Mouse (Mus musculus): ENCODE data around the gene Brf1.

The Brf1 gene

DNA sequence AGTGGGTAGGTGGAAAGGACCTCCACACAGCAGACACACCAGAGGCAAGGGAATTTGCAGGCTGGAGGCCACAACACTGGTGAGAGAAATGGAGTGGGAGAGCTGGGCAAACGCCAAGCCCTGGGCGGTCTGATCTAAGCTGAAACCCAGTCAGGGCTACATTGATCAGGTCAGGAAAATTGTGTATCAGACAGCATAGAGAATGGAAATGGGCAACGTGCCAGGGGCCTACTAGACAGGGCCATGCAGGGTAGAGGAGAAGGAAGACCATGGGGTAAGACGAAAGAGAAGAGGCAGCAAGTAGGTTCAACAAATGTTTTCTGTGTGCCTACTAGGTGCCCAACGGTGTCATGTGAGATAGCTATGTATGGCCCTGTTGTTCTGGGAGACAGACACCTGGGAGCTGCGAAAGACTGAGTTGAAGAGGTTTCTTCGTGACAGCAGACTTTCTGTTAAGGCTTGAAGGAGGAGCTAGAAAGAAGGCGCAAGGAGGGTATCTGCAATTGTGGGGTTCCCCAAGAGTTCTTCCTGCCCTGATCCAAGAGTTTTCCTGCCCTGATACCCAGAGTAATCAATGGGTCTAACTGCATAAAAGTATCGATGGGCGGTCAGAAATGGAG is 59.2 kb downstream of the Brf1 start:
- ChIA-PET POLR2A (interaction anchor here in 3 of 4 experiments (0.6 to 1.7 kb wide), 25 partner anchors 8 to 248 kb away, joined by 3 to 14 read pairs (median 4); partner anchors contain the start of genes Brf1 (in 2 of the 3), Jag2 (in 2 of the 3), Btbd6 (in 1 of the 3) and Clba1 (in 1 of the 3)), CTCF (interaction anchor here (0.6 to 2.7 kb wide), 20 partner anchors 8 to 390 kb away, joined by 3 to 17 read pairs (median 4); partner anchors contain the start of genes Btbd6 (in 1 of the 4), Crip1 (in 1 of the 4), Crip2 (in 1 of the 4) and Jag2 (in 1 of the 4))

DNA sequence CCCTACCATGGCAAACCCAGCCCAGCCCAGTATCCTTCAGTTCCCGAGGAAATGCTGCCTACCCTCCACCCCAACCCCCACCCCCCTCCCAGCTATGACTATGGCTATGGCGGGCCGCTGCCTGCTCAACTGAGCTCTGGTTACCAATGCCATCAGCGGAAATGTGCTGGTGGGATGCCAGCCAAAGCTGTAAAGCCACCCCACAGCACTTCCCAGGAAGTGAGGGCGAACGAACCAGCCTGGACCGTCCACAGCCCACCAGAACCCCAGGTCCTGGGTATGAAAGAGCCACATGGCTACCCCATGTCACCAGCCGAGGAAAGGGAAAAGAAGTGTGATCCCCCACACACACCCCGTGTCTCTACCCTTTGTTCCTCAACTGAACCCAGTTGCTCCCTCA is 59.8 kb downstream of the Brf1 start:
- CTCF ChIA-PET = interaction anchor here in 2 of 4 experiments (0.6 to 2.7 kb wide), 6 partner anchors 10 to 389 kb away, joined by 3 to 17 read pairs (median 4); partner anchors contain the start of genes Btbd6 (in 1 of the 2) and Jag2 (in 1 of the 2)
- POLR2A ChIA-PET = interaction anchor here in 2 of 4 experiments (1.0 to 1.6 kb wide), 5 partner anchors 8 to 150 kb away, joined by 4 to 13 read pairs (median 5); partner anchors contain the start of gene Jag2 (in 1 of the 2)

DNA sequence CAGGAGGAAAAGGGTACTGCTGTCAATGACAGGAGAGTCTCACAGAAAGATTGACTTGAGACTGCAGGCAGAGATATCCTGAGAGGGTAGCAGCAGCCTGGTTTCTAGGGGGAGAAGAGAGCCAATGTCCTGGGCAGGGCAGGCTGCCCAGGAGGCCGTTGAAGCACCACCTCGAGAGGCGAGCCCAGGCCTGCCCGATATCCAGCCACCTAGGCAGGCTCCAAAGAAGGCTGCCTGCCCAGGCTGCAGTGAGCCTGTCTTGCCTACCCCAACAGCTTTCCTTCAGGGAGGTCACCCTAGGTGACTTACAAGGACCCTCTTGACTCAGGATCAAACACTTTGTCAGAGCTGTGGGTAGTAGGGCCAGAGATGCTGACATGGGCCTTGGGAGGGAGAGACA is 60.3 kb downstream of the Brf1 start:
- CTCF ChIA-PET = interaction anchor here in 3 of 4 experiments (0.8 to 2.1 kb wide), 5 partner anchors 10 to 66 kb away, joined by 3 to 18 read pairs (median 6); partner anchors contain the start of gene Jag2 (in 2 of the 3)
- POLR2A ChIA-PET = interaction anchor here in 2 of 4 experiments (0.8 to 1.2 kb wide), 5 partner anchors 10 to 65 kb away, joined by 3 to 4 read pairs (median 3); partner anchors contain the start of gene Brf1 (in 1 of the 2)

DNA sequence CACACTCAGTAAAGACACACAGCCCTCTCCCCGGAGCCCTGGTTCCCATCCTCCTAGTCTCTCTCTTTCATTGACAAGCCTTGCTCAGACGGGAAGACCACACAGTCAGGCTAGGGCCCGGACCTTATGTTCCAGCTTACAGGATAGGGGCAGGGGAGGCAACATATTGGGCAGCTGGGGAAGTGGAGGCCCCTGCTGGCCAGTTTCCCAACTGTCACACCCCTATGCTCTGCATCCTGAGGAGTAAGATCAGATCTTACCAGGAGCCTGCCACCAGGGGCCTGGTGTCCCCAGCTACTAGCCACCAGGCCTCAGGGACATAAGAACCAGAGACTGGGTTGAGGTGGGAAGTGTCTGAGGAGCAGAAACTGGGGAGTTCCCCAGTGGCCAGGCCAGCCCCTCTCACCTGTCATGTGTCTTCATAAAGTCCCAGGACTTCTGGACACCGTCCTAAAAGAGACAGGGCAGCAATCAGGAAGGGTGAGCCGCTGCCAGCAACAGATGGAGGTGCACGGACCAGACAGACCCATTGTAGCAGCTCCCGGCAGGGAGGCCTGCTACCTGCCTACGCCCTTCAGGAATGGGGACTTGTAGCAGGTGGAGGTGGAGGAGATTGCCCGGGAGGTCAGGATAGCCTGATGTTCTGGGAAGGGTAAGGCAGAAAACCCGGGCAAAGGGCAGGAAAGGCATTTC is 61.5 kb downstream of the Brf1 start:
- ChIA-PET CTCF (interaction anchor here in 3 of 4 experiments (1.1 to 2.1 kb wide), 12 partner anchors 8 to 136 kb away, joined by 3 to 18 read pairs (median 4); partner anchors contain the start of gene Jag2 (in 3 of the 3)), POLR2A (interaction anchor here in 2 of 4 experiments (0.9 to 2.1 kb wide), 9 partner anchors 8 to 135 kb away, joined by 3 to 7 read pairs (median 3); partner anchors contain the start of genes Brf1 (in 1 of the 2) and Tex22 (in 1 of the 2))

DNA sequence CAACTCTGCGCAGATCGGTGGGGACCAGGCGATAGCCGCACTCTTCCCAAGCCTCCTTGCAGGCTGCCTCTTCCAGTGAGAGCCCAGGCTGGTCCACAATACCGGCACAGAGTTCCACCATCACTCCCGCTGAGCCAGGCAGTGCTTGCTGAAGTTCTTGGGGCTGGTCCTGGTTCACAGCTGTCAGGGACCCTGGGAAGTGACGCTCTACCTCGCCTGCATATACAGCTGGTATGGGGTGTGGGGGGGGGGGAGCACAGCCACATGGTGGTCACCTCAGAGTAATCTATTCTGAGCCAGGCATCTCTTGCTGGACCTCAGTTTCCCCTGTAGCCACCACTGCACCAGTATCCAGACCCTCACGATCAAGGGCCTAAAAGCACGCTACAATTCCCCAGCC is 62.1 kb downstream of the Brf1 start:
- ChIA-PET CTCF (interaction anchor here in 2 of 4 experiments (1.1 to 2.1 kb wide), 10 partner anchors 8 to 137 kb away, joined by 3 to 18 read pairs (median 4); partner anchors contain the start of gene Jag2 (in 2 of the 2)), POLR2A (interaction anchor here in 2 of 4 experiments (1.3 to 2.1 kb wide), 5 partner anchors 9 to 136 kb away, joined by 3 to 7 read pairs (median 5); partner anchors contain the start of gene Tex22 (in 1 of the 2))

DNA sequence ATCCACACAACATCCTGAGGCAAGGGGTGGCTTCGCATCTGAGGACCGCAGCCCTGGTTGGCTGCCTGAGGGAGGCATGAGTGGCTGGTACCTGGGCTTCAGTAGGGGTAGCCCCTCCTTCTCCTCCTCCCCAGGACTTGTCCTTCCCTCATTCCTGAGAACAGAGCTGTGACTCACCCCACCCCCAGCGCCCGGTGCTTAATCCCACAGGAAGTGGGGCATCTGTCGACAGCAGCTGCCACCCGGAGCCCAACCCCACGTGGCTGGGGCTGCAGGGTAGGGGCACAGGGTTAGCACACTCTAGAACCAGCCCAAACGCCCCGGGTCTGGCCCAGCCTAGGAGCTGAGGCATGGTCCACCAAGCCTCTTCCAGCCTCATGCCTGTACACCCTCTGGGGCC is 62.6 kb downstream of the Brf1 start:
- ChIA-PET POLR2A (interaction anchor here in 1 of 4 experiments (1.3 to 2.1 kb wide), 2 partner anchors 12 to 118 kb away, joined by 3 to 7 read pairs; no protein-coding TSS in a partner anchor), CTCF (interaction anchor here in 2 of 4 experiments (1.2 to 1.8 kb wide), 3 partner anchors 9 to 12 kb away, joined by 3 to 4 read pairs (median 4); partner anchors contain the start of gene Jag2 (in 1 of the 2))

DNA sequence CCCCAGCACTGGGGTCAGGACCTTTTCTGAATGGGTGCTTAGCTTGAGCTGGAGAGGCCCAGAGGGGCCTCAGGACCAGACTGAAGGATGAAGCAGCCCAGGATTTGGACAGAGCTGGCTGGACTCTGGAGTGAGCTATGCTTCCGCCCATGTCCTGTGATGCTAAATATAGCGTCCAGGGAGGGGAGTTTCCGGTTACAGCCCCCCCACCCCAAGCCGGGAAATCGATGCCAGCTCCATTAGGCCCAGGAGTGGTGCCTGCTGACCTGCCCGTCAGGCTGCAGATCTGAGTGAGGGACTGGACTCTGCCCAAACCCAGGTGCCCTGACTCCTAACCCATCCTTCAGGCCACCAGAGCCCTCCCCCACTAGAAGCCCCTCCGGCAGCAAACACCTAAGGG is 67.9 kb downstream of the Brf1 start:
- POLR2A ChIA-PET = interaction anchor here in 2 of 4 experiments (0.7 to 2.2 kb wide), 4 partner anchors 9 to 120 kb away, joined by 3 to 13 read pairs (median 4); partner anchors contain the start of gene Nudt14 (in 2 of the 2)

DNA sequence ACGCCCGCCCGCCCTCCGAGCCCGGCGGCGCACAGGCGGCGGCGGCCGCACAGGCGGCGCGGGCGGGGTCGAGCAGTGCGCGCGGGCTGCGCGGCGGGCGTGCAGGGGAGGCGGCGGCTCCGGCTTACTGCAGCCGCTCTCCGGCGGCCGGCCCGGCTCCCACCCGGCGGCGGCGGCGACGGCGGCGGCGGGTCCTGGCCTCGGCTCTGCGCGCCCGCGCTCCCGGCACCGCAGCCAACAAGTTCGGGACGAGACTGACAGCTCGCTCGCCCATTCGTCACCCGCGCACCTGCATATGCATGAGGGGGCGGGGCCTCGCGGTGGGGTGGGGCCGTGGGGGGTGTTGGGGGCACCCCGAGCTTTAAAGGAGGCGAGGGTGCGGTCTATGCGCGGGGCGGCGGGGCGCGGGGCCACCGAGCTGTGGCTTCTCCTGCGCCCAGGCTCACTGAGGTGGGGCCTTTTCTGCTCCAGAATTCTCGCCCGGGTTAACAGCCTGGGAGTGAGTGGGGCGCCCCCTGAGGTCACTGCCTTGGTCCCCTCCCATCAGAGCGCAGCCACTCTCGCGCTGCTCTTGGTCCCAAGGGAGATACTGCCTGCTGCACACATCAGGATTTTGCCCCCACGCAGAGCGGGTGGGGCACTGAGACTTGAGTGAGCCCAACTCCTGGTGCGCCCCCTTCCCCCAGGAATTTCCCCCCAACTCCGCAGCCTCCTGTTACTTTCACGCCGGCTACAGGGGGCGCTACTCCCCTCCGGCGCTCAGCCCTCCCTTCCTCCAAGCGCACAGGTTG is 70.7 kb downstream of the Brf1 start, which contains the start of gene Jag2:
Gene Jag2, minus strand, starts transcription at position 215 of the 791 bp plus-strand sequence.
- ChIA-PET POLR2A (interaction anchor here in 3 of 4 experiments (0.6 to 1.8 kb wide), 9 partner anchors 8 to 226 kb away, joined by 3 to 10 read pairs (median 3); partner anchors contain the start of genes Nudt14 (in 2 of the 3), Btbd6 (in 1 of the 3) and Tedc1 (in 1 of the 3)), CTCF (interaction anchor here (0.6 to 3.4 kb wide), 41 partner anchors 9 to 1138 kb away, joined by 3 to 18 read pairs (median 4); partner anchors contain the start of genes Nudt14 (in 3 of the 4), Brf1 (in 1 of the 4), Btbd6 (in 1 of the 4) and Tex22 (in 1 of the 4))

More for the DNA sequence above, 67.9 kb downstream of the Brf1 start:
- CTCF ChIA-PET = interaction anchor here in 2 of 4 experiments (0.5 to 1.9 kb wide), 5 partner anchors 9 to 72 kb away, joined by 3 to 4 read pairs (median 4); partner anchors contain the start of gene Nudt14 (in 1 of the 2)

DNA sequence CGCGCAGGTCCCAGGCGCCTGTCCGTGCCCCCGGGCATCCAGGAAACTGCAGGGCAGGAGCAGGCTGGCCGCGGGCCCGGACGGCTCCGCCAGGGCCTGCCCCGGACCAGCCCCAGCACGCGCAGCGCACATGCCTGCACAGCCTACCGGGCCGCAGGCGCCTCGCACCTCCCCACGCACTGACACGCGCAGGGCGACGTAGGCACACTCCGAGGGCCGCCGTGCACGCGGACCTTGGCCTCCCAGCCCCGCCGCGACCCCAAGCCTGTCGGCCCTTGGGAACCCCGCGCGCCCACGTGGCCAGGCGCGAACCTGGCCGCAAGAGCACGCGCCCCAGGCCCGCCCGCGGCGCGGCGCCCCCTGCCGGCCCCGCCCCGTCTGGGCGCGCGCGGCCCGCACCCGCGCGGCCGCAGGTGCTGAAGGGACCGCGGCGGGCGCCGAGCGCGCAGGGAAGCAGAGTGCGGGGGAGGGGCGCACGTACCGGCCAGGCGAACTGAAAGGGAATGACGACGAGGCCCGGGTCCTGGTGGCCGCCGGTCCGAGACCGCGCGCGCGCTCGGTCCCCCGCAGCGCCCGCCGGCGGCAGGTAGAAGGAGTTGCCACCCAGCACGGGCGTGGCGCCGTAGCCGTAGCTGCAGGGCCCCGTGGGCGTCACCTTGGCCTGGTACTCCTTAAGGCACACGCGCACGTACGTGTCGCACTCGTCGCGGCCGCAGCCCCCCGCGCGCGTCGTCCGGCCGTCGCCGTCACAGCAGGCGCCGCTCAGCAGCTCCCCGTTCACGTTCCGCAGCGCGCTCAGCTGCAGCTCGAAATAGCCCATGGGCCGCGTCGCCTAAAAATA is 71.9 kb downstream of the Brf1 start:
- POLR2A ChIA-PET = interaction anchor here in 2 of 4 experiments (0.6 to 1.8 kb wide), 5 partner anchors 10 to 205 kb away, joined by 3 to 7 read pairs (median 3); no protein-coding TSS in a partner anchor
- CTCF ChIA-PET = interaction anchor here (0.6 to 3.4 kb wide), 14 partner anchors 10 to 1115 kb away, joined by 3 to 18 read pairs (median 4); partner anchors contain the start of genes Tex22 (in 1 of the 4), Xrcc3 (in 1 of the 4) and Zfyve21 (in 1 of the 4)

DNA sequence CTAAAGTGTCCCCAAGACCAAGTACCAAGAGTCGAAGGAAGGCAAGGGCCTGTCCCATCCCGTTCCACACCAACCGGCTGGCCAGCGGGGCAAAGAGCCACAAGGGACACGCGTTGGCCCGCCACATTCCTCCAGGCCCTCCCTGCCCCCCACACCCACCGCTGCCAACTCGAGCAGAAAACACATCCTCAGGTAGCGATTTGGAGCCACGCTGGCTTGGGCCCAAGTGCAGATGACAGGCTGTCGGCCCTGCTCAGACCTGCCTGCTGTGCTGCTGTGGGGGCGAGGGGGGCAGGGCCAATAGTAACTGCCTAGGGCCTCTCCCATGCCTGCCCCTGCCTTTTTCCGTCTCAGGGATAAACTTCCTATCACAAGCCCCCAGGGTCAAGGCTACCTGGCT is 73.2 kb downstream of the Brf1 start:
- ChIA-PET CTCF (interaction anchor here in 3 of 4 experiments (0.5 to 1.6 kb wide), 8 partner anchors 8 to 254 kb away, joined by 3 to 4 read pairs (median 3); no protein-coding TSS in a partner anchor), POLR2A (interaction anchor here in 1 of 4 experiments (0.6 kb wide), 1 partner anchor 46 kb away, joined by 3 read pairs; no protein-coding TSS in a partner anchor)

DNA sequence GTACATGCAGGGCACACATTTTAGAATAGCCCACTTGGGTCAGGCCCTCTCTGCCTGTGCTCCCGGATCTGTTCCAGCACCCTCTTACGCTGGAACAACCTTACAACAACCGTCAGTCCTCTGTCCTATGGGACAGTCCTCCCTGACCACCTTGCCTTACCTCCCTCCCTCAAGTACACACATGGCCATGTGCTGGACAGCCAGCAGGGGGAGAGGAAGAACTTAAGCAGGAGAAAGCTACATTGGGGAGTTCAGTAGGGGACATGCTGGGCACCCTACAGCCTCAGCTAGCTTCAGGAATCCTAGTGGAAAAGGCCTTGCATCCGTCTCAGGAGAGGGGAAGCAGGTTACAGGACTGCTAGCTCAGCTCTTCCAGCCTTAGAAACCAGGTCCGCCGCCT is 74.6 kb downstream of the Brf1 start:
- POLR2A ChIA-PET = interaction anchor here in 2 of 4 experiments (0.6 to 1.1 kb wide), 3 partner anchors 9 to 16 kb away, joined by 3 read pairs; partner anchors contain the start of gene Nudt14 (in 1 of the 2)

DNA sequence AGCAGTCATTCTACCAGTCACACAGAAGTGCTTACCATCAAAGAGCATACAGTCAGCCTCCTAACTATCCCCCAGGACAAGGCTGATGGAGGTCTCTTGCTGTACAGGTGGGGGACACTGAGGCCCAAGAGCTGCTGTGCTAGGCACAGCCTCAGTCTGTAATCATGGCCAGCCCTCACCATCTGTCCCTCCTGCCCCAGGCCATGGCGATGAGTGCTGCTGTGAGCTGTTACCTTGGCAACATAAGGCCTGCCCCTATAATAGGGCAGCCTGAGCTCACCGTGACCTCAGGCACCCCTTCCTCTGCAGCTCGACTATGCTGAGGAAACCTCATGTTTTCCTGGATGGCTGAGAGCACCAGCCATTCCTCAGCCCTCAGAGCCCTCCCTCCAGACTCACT is 78.0 kb downstream of the Brf1 start:
- ChIA-PET POLR2A (interaction anchor here in 1 of 4 experiments (0.6 to 1.7 kb wide), 2 partner anchors 24 to 72 kb away, joined by 3 read pairs; no protein-coding TSS in a partner anchor), CTCF (no interaction called here)

More for the DNA sequence above, 74.6 kb downstream of the Brf1 start:
- CTCF ChIA-PET = interaction anchor here in 3 of 4 experiments (1.0 to 1.6 kb wide), 4 partner anchors 10 to 50 kb away, joined by 3 to 4 read pairs (median 3); no protein-coding TSS in a partner anchor

DNA sequence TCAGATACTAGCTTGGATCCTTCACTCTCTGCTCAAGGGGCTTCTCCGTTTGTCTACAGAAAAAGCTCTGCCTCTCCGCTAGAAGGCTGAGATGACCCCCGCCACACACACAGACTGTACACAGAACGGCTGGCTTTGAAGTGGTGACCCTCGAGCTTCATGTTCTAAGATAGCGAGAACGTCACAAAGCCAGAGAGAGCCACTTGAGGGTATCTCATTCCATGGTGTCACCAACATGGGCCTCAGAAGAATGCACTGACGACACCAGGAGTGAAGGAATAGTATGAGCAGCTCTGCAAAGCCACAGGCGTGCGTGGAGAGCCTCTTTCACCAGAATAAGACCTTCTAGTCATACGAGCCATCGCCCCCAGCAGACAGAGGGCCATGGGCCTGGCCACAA is 79.0 kb downstream of the Brf1 start:
- ChIA-PET POLR2A (interaction anchor here in 2 of 4 experiments (0.6 to 1.9 kb wide), 3 partner anchors 8 to 20 kb away, joined by 3 to 6 read pairs (median 3); partner anchors contain the start of genes Jag2 (in 1 of the 2) and Nudt14 (in 1 of the 2)), CTCF (no interaction called here)

DNA sequence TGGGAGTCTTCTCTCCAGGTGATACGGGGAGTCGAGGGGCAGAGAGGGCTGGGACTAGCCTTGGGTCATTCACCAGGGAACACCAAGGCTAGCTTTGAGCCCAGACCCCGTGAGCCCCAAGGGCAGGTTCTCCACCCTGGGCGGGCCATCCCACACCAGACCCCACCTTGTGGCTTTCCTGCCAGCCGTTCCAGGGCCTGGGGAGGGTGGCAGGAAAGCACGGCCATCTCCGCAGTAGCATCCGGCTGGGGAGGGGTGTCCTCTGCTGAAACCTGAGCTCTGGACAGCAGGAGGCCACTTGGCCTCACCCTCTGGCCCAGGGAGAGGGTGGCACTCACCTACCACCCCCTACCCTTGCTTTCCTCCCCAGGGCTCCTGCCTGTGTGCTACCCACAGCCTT is 82.6 kb downstream of the Brf1 start:
- POLR2A ChIA-PET = no interaction called here
- CTCF ChIA-PET = interaction anchor here in 2 of 4 experiments (1.2 to 1.5 kb wide), 2 partner anchors 10 to 12 kb away, joined by 3 read pairs; partner anchors contain the start of gene Jag2 (in 1 of the 2)

DNA sequence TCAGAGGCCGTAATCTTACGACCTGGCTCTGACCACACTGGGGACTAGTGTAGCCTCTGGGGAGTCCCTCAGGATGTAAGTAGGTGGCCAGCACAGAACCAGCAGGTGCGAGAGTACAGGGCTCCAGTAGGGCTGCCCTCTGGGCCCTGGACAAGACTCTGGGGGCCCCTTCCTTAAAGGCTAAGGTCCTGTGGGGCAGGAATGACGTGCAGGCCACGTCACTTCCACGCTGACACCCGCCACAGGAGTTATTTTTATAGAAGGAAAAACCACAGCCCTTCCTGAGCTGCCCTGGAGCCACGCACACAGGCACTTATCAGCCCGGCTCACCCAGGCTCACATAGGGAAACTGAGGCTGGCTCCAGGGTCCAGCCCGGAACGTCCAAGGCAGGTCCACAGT is 83.0 kb downstream of the Brf1 start:
- POLR2A ChIA-PET = no interaction called here
- CTCF ChIA-PET = interaction anchor here in 2 of 4 experiments (1.2 to 1.5 kb wide), 2 partner anchors 10 to 13 kb away, joined by 3 read pairs; partner anchors contain the start of gene Jag2 (in 1 of the 2)

Measured in embryonic stem cell, embryonic (primary cell).